Mouse (Mus musculus) embryonic stem cell, embryonic (primary cell): ENCODE results near the gene Tmsb15a.
"Not testable (repeated sequence)": the region's sequence is repeated elsewhere in the genome, so short reads cannot be mapped to it uniquely, and the experiment has no call there.

Experiments
- CTCF ChIA-PET, 4 experiments: fragments of 300-600 bp in 2 of 4; fragments of 350-600 bp in 2 of 4; sonication (Branson Sonifier 250); formaldehyde crosslinking; loops; one replicate each; lab custom pipeline; 2022; ENCODE audit warnings: inconsistent platforms in 2 of 4; lab: Charles Lee
- POLR2A ChIA-PET, 4 experiments: fragments of 300-600 bp in 2 of 4; fragments of 350-600 bp in 2 of 4; sonication (Branson Sonifier 250); formaldehyde crosslinking; loops; one replicate each; lab custom pipeline; 2022; ENCODE audit warnings: antibody characterized with exemption in 4 of 4, inconsistent platforms in 1 of 4; lab: Charles Lee

The Tmsb15a gene

DNA sequence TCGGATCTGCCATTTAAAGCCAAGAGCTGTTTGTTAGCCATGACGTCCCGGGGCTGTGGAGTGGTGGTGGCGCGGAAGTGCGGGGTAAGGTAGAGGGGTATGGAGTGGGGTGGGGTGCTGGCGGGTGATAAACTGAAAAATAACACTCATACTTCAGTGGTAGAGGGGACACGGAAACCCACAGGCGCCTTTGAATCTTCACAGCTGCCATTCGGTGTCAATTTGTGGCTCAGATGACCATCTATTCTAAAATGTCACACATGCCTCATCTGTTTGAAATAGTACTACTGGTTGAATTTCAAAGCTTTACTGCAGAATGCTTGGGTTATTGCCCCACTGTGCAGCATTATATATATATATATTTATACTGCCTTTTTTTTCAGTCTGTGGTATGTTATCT, at the start of gene Tmsb15a:
Gene Tmsb15a (minus strand): TSS at position 101 of the 400 bp plus-strand sequence.
- POLR2A ChIA-PET, result interaction anchor here in 3 of 4 experiments (0.6 to 2.8 kb wide), 4 partner anchors 17 to 549 kb away, joined by 3 to 11 read pairs (median 7); partner anchors contain the start of genes Armcx5 (in 2 of the 3), Gprasp1 (in 2 of the 3) and Tceal8 (in 1 of the 3)
- CTCF ChIA-PET, result interaction anchor here in 1 of 4 experiments (0.7 kb wide), 1 partner anchor 28 kb away, joined by 3 read pairs; no protein-coding TSS in a partner anchor

DNA sequence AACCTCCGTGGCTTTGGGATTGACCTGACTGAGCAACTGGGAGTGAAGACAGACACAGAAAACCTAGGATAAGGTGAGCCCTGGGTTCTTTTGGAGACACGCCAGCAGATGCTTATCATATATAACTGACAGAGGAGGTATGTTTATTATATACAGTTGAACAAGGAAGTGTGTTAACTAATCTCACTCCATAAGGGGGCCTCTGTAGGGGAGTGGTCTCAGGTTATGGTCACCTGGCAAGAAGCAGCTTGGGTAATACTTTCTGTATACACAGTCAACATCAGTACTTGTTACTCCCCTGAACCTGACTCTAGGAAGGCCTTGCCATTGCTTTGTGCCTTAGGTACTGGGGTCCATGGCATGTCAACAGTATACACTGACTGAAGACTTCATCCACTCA, 43.5 kb upstream of the Tmsb15a start:
- CTCF ChIA-PET, result no interaction called here
- POLR2A ChIA-PET, result no interaction called here

DNA sequence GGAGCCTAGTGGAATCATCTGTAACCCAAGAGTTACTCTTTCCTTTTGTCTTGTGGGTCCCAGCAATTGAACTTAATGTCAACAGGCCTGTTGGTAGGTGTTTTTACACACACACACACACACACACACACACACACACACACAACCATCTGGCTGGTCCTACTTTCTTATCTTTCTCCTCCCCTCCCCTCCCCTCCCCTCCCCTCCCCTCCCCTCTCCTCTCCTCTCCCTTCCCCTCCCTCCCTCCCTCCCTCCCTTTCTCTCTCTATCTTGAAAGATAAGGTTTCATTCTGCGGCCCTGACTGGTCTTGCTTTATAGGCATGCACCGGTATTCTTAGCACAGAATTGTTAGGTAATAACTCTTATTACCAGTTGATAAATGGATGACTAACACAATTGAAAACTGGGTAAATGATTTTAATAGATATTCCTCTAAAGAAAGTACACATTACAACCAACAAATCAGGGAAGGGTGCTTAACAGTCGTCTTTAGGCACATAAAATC, 43.0 kb upstream of the Tmsb15a start:
- POLR2A ChIA-PET, result no interaction called here
- CTCF ChIA-PET, result no interaction called here

DNA sequence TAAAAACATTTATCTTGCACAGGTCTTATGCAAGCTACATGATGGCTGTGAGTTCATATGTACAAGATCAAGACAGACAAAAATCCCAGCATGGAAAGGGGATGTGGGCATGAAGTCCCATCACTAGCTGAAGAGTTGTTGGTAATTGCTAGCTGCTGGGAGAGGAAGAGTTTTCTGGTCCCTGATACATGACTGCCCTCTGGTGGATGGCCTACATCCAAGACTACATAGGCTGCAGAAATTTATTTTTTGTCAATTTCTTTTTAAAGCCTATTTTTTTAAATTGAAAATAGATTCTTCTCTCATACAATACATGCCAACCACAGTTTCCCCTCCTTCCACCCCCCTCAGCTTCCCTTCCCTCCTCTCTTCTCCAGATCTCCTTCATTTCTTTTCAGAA, 36.6 kb upstream of the Tmsb15a start:
- CTCF ChIA-PET, result interaction anchor here in 2 of 4 experiments (0.6 to 1.0 kb wide), 2 partner anchors 9 to 442 kb away, joined by 4 to 5 read pairs; no protein-coding TSS in a partner anchor
- POLR2A ChIA-PET, result interaction anchor here in 1 of 4 experiments (1.1 kb wide), 1 partner anchor 9 kb away, joined by 3 read pairs; no protein-coding TSS in a partner anchor

DNA sequence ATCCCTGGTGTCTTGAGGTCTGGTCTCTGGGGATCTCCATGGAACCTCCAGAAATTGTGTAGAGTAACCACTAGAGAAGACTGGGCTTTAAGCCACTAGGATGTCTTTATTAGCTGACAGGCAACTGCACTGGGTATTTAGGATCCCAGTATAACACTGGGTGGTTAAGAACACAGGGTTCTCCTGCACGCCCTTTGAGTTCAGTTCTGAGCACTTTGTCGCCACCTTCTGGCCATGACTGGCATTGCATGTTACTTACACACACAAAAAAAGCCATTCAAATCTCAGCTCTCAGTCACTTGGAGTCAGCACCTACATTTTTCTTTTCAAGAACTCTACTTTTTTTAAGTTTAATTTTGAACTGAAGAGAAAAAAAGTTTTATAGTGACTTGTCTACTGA, 27.8 kb upstream of the Tmsb15a start:
- ChIA-PET CTCF (interaction anchor here in 3 of 4 experiments (0.5 to 1.0 kb wide), 6 partner anchors 9 to 1597 kb away, joined by 3 to 5 read pairs (median 3); partner anchors contain the start of genes Armcx5 (in 1 of the 3), Gprasp1 (in 1 of the 3) and Tmsb15a (in 1 of the 3)), POLR2A (interaction anchor here in 3 of 4 experiments (0.6 to 3.0 kb wide), 5 partner anchors 9 to 221 kb away, joined by 3 to 8 read pairs (median 3); partner anchors contain the start of genes Armcx5 (in 3 of the 3) and Gprasp1 (in 3 of the 3))

DNA sequence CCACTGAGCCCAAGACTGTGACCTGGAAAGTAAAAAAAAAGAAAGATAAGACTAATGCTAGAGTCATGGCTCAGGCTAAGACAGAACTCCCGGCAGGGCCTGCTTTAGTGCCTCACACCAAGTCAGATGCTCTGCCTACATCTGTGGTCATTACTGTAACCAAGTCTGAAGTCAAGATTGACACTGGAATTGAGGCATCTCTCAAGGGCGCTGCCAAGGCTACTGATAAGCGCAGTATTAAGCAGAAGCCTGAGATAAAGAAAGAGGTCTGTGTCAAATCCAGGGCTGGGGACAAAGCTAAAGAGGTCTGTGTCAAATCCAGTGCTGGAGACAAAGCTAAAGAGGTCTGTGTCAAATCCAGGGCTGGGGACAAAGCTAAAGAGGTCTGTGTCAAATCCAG, 20.3 kb upstream of the Tmsb15a start:
- CTCF ChIA-PET, POLR2A ChIA-PET: not testable (repeated sequence)

DNA sequence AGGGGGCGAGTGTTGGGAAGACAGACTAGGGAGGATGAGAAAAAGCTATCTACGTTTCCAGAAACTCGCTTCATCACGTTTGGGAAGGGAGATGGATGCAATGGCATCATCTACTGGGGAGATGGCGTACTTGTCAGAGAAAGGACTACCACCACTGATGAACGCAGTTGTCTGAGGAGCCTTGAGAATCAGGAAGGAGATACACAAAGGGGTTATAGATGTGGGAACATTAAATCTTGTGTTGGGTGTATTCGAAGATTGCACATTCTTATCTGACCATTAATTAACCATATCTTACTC, 17.9 kb upstream of the Tmsb15a start:
- ChIA-PET CTCF (interaction anchor here in 1 of 4 experiments (0.9 to 1.0 kb wide), 2 partner anchors 10 to 142 kb away, joined by 3 to 5 read pairs; no protein-coding TSS in a partner anchor), POLR2A (interaction anchor here in 3 of 4 experiments (1.0 to 2.0 kb wide), 19 partner anchors 7 to 429 kb away, joined by 3 to 11 read pairs (median 4); partner anchors contain the start of genes Tmsb15a (in 2 of the 3), Gprasp2 (in 1 of the 3) and Tceal8 (in 1 of the 3))

DNA sequence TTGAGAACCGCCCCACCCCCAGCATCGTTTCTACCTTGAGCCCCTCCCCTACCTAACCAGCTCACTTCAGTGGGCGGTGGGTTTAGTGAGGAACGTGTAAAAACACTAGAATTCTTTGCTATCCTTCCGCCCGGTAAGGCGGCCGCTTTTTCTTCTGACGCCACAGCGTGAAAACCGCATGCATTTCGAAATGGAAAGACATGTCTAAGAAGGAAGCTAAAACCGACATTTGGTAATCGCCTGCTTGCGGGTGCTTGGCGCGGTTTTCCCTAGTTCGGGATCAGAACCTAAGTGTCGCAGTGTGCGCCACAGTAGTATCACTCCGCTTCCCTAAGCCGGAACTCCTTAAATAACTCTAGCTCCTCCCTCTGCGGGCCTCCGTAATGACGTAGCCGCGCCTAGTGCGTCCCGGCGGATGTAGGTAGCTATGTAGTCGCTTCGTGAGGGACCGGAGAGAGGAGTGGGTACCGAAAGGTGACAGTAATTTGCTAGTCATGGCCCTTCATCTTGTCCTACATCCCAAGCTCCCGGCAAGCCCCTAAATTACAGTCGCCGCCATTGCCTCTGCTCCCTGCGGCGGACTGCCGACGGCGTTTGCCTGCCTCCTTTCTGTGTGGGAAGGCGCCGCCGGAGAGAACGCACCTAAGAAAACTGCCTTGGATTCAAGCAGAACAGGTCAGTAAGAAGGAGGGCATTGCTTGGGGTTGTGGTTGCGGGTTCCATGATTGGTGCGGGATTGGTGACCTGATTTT, 17.4 kb upstream of the Tmsb15a start, which contains the start of the genes Armcx5 and Gprasp1:
Gene Armcx5 (plus strand): TSS at position 430 of the 752 bp plus-strand sequence.
Gene Gprasp1 (plus strand): TSS at position 430 of the 752 bp plus-strand sequence.
- CTCF ChIA-PET, result interaction anchor here in 1 of 4 experiments (0.9 to 1.0 kb wide), 2 partner anchors 10 to 141 kb away, joined by 3 to 5 read pairs; no protein-coding TSS in a partner anchor
- POLR2A ChIA-PET, result interaction anchor here in 3 of 4 experiments (0.6 to 2.0 kb wide), 28 partner anchors 8 to 740 kb away, joined by 3 to 11 read pairs (median 3); partner anchors contain the start of genes Tmsb15a (in 2 of the 3), Gprasp2 (in 1 of the 3) and Tceal8 (in 1 of the 3)

DNA sequence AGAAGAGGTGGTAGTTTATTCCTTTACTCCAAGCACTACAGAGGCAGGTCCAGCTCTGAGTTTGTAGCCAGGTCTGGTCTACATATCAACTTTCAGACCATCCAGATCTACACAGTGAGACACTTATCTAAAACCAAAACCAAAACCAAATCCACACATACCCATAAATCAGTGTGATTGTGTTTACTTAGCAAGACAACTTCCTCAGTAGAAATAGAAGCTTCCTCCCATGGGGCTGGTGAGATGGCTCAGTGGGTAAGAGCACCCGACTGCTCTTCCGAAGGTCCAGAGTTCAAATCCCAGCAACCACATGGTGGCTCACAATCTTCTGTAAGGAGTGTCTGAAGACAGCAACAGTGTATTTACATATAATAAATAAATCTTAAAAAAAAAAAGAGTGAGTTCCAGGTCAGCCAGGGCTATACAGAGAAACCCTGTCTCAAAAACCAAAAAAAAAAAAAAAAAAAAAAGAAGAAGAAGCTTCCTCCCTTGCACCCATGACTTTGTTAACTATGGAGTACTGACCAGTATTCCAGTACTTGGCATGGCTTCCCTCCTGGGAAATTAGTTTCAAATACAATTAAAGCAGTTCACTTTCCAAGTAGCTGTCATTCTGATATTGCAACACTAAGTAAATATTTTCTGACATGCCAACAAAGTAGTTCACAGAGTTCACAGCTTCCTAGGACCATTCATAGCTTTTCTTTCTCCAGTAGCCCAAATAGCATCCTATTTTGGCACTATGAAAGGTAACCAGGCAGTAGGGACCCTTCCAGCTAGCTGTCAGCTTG, 13.9 kb upstream of the Tmsb15a start:
- POLR2A ChIA-PET, result interaction anchor here in 1 of 4 experiments (0.7 kb wide), 1 partner anchor 50 kb away, joined by 3 read pairs; no protein-coding TSS in a partner anchor
- CTCF ChIA-PET, result no interaction called here

DNA sequence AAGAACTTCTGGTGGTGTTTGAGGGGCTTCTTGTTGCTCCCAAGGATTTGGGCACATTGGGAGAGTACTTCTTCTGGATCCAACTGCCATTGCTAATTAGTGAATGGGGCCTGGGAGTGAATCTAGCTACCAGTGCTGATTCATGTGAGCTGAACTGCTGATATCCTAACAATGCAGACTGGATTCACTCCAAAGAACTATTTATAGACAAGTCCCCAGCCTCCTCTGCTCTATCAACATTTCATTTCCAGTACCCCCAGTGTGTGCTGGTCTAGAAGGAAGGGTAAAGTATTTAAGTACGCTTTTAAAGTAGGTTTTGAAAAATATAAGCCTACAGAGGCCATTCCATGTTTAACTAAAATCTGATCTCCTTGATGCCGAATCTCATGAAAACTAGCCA, 12.2 kb downstream of the Tmsb15a start:
- CTCF ChIA-PET, result no interaction called here
- POLR2A ChIA-PET, result no interaction called here

DNA sequence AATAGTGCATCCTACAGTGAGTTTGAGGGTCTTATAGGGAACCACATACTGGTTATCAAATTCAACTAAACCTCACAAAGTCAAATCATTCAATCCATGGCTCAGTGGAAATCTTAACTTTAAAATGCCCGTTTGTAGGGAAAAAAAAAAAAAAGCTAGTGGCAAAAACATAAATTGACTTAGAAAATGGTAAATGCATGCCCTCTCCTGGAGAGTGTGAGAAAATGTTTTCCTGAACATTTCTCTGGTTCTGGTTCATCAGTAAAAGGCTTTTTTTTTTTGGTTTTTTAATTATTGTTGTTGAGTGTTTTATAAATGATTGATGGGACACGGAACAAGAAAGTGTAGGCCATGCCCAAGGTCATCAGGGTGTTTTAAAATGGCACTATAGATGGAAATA, 20.7 kb downstream of the Tmsb15a start:
- POLR2A ChIA-PET, result interaction anchor here in 1 of 4 experiments (0.6 kb wide), 1 partner anchor 77 kb away, joined by 4 read pairs; no protein-coding TSS in a partner anchor

DNA sequence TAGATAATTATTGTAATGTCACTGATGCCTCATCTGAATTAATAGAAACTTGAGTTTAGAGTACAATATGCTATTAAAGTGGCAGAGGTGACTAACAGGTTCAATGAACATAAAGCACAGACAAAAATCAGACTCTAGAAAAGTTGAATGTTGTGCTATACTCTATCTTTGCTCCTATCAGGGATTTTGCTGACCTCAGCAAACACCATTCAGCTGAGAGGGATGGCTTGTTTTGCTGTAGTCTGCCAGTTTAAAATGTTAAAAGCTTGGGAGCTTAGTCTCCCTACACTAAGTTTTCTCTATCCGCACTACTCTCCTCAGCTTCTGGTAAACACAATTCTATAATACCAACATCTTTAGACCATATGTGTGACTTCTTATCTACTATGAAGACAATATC, 21.9 kb downstream of the Tmsb15a start:
- ChIA-PET CTCF (no interaction called here), POLR2A (no interaction called here)

More for the DNA sequence above, 20.7 kb downstream of the Tmsb15a start:
- CTCF ChIA-PET, result no interaction called here

DNA sequence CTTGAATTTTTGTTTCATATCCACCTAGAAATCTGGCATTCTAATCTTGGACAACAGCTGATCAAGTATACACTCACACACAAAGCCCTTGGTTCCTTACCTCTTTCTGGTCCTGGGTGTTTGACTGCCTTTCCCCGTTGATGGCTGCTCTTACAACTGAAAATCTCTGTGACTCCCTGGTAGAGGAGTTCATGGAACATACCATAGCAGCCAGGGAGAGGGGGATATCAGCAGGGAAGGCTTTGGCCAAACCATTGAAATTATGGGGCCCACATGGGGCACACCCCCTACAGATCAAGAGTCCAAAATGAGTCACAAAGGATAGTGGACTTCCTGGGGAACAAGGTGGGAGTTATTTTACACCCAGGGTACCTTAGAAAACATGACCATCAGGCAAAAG, 31.4 kb downstream of the Tmsb15a start, which contains the start of gene Tcp11x2:
Gene Tcp11x2 (minus strand): TSS at position 158 of the 400 bp plus-strand sequence.
- CTCF ChIA-PET, result no interaction called here
- POLR2A ChIA-PET, result no interaction called here

DNA sequence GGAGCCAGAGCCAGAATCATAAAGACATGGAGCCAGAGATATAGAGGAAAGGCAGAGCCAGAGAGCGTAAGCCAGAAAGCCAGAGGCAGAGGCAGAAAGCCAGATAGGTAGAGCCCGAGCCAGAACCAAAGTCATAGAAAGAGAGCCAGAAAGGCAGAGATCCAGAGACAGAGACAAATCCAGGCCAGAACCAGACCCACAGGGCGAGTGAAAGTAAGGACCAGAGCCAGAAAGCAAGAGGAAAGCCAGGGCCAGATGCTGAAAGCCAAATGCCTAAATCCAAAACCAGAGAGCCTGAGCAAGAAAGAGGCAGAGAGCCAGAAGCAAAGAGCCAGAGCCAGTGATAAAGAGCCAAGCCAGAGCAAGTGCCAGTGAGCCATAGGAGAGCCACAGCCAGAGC, 37.3 kb downstream of the Tmsb15a start:
- POLR2A ChIA-PET, result no interaction called here
- CTCF ChIA-PET, result no interaction called here

DNA sequence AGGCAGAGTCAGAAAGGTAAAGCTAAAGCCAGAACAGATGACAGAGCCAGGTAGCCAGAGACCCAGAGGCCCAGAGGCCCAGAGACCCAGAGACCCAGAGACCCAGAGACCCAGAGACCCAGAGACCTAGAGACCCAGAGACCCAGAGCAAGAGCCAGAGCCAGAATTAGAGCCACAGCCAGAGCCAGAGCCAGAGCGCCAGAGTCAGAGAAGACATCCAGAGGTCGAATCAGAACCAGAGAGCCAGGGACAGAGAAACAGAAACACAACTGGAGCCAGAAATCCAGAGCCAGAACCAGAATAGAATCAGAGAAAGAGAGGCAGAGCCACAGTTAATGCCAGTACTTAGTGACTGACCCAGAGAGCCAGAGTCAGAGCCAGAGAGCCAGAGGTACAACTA, 43.2 kb downstream of the Tmsb15a start:
- ChIA-PET CTCF (no interaction called here), POLR2A (no interaction called here)
